Mouse (Mus musculus): Measurements from ENCODE around the gene Tmem200a. TPM values are rescaled to one million over a fixed set of nuclear protein-coding genes. Genes with fewer than 3 reads are reported as not detected.

Tmem200a gene
- total and polyA plus RNA-seq, 3 experiments = not detected

DNA sequence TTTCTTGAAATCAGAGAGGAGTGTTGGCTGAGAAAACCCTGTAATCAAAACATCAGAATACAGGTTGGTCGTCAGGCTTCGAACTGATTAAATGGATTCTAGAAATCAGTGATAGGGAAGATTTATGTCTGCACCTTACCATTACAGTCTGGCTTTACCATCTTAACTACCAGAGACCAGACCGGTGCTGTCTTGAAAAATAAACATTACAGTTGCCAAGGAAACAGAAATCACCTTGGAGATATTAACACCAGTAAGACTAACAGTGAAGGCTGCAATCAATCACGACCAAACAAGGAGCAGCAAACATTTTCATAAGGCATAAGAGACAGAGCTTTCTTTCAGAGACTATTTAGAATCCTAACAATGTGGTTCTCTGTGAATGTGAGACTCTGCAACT lies 116.0 kb downstream of the Tmem200a start:
- H3K9me3 ChIP-seq (replicated peaks; ENCODE audit: low read length) = no peaks in the 10 kb centered on the region
- H3K4me1 ChIP-seq (ENCODE audit: control insufficient read depth in 1 of 2, insufficient read depth in 2 of 2) = peaks cover 0 to 6% of the 10 kb centered on the region in 2 experiments; a peak in 2 of 4 replicates
- dilution Hi-C loops (cut with MboI; ENCODE audit: extremely low pct_ligation_motif_present, extremely low pct_unique_long_range_greater_than_20kb, low sequenced_read_pairs) = no loop called here
- in situ Hi-C loops (cut with MboI; ENCODE audit: low pct_ligation_motif_present, low pct_unique_long_range_greater_than_20kb, low sequenced_read_pairs) = no loop called here
- H3K27me3 ChIP-seq (replicated peaks) = no peaks in the 10 kb centered on the region
- no peak overlapping the region for H3K27ac ChIP-seq (ENCODE audit: insufficient read depth, low read depth)
- H3K36me3 ChIP-seq (replicated peaks in 1 of 2; ENCODE audit: control insufficient read depth in 1 of 2, insufficient read depth in 1 of 2, low read length in 1 of 2) = no peaks in the 10 kb centered on the region
- no peak overlapping the region for H3K9ac ChIP-seq (ENCODE audit: insufficient read depth, low read depth)
- no peak for DNase-seq (ENCODE audit: extremely low read depth)
- H3K79me2 ChIP-seq (replicated peaks; ENCODE audit: control insufficient read depth, extremely low read depth, insufficient read depth, poor library complexity, severe bottlenecking) = no peaks in the 10 kb centered on the region
- no peak overlapping the region for H3K4me2 ChIP-seq (ENCODE audit: insufficient read depth, low read depth, poor library complexity, severe bottlenecking)
- TF ChIP-seq ZNF384 (IDR thresholded peaks at IDR 0.05; ENCODE audit: low read depth, low read length) = no peak
- TF ChIP-seq CHD1 (IDR thresholded peaks at IDR 0.05; ENCODE audit: low read depth, low read length) = no peak
- TF ChIP-seq EP300 (IDR thresholded peaks at IDR 0.05; ENCODE audit: low read length) = no peak
- no peak for TF ChIP-seq ETS1 (conservative IDR thresholded peaks at IDR 0.05; ENCODE audit: low read depth, low read length)
- TF ChIP-seq MAFK (IDR thresholded peaks at IDR 0.05; ENCODE audit: insufficient replicate concordance, low read length) = no peak
- TF ChIP-seq MYC (IDR thresholded peaks at IDR 0.05; ENCODE audit: low read depth, low read length) = no peak
- no peak for TF ChIP-seq SMC3 (IDR thresholded peaks at IDR 0.05; ENCODE audit: low read depth, low read length)
- no peak for TF ChIP-seq PAX5 (IDR thresholded peaks at IDR 0.05; ENCODE audit: low read length)
- TF ChIP-seq SIN3A (IDR thresholded peaks at IDR 0.05; ENCODE audit: low read length) = no peak
- TF ChIP-seq MAX (IDR thresholded peaks at IDR 0.05; ENCODE audit: low read length) = no peak
- TF ChIP-seq TCF12 (IDR thresholded peaks at IDR 0.05; ENCODE audit: low read depth, low read length) = no peak
- no peak for TF ChIP-seq USF1 (IDR thresholded peaks at IDR 0.05; ENCODE audit: low read depth, low read length)
- no peak for TF ChIP-seq ZMIZ1 (IDR thresholded peaks at IDR 0.05; ENCODE audit: low read depth, low read length)
- TF ChIP-seq BHLHE40 (IDR thresholded peaks at IDR 0.05; ENCODE audit: low read depth, low read length) = no peak
- no peak for TF ChIP-seq POLR2AphosphoS2 (IDR thresholded peaks at IDR 0.05; ENCODE audit: low read depth, low read length)
- no peak overlapping the region for H3K4me3 ChIP-seq (replicated peaks in 1 of 3; ENCODE audit: low read depth in 2 of 3, low read length in 2 of 3, poor library complexity in 1 of 3)

DNA sequence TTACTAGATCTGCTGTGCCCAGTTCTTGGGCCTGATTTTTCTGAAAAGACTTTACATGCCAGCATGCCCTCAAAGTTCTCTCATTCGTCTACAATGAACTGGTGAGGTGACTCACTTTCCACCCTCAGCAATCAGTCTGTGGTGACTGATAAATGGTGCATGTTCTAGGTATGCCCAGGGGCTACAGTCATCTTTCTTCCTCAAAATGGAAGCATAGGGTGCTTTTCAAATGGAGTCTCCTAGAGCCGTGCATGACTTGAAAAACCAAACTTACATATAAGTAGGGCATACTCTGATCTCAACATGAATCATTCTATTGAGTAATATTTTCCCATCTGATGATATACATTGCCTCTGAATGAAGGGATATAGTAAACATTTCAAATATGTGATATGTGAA lies 117.8 kb downstream of the Tmem200a start:
- TF ChIP-seq MAX (IDR thresholded peaks at IDR 0.05; ENCODE audit: low read length) (no peak), JUND (conservative IDR thresholded peaks at IDR 0.05; ENCODE audit: low read depth, low read length) (no peak), CHD1 (IDR thresholded peaks at IDR 0.05; ENCODE audit: low read depth, low read length) (no peak), MAZ (IDR thresholded peaks at IDR 0.05; ENCODE audit: low read depth, low read length) (no peak), POLR2A (IDR thresholded peaks at IDR 0.05; ENCODE audit: low read depth, low read length) (no peak), ZKSCAN1 (IDR thresholded peaks at IDR 0.05; ENCODE audit: borderline replicate concordance, low read depth, low read length) (no peak), ZNF384 (IDR thresholded peaks at IDR 0.05; ENCODE audit: low read depth, low read length) (no peak), ZC3H11A (IDR thresholded peaks at IDR 0.05; ENCODE audit: low read depth, low read length) (no peak), TCF12 (IDR thresholded peaks at IDR 0.05; ENCODE audit: low read depth, low read length) (no peak)
- dilution Hi-C loops (cut with MboI; ENCODE audit: extremely low pct_ligation_motif_present, extremely low pct_unique_long_range_greater_than_20kb, low sequenced_read_pairs) = no loop called here
- Histone ChIP-seq H3K79me2 (replicated peaks; ENCODE audit: control insufficient read depth, extremely low read depth, insufficient read depth, poor library complexity, severe bottlenecking) (no peaks in the 10 kb centered on the region), H3K9me3 (replicated peaks; ENCODE audit: low read length) (no peaks in the 10 kb centered on the region), H3K4me3 (replicated peaks in 1 of 3; ENCODE audit: low read depth in 2 of 3, low read length in 2 of 3, poor library complexity in 1 of 3) (no peak overlapping the region), H3K27me3 (replicated peaks) (no peaks in the 10 kb centered on the region), H3K4me1 (ENCODE audit: control insufficient read depth in 1 of 2, insufficient read depth in 2 of 2) (peaks cover 0 to 1% of the 10 kb centered on the region in 2 experiments; a peak in 2 of 4 replicates), H3K9ac (ENCODE audit: insufficient read depth, low read depth) (no peak overlapping the region), H3K27ac (ENCODE audit: insufficient read depth, low read depth) (no peak overlapping the region), H3K4me2 (ENCODE audit: insufficient read depth, low read depth, poor library complexity, severe bottlenecking) (no peak overlapping the region), H3K36me3 (replicated peaks in 1 of 2; ENCODE audit: control insufficient read depth in 1 of 2, insufficient read depth in 1 of 2, low read length in 1 of 2) (no peaks in the 10 kb centered on the region)
- in situ Hi-C loops (cut with MboI; ENCODE audit: low pct_ligation_motif_present, low pct_unique_long_range_greater_than_20kb, low sequenced_read_pairs) = no loop called here
- DNase-seq (ENCODE audit: extremely low read depth) = no peak

Data from CH12.LX (cell line).